Mouse (Mus musculus) fibroblast of lung, adult 2 months (primary cell): ENCODE results near the gene Pfdn6.
"Not testable (repeated sequence)": the region's sequence is repeated elsewhere in the genome, so short reads cannot be mapped to it uniquely, and the experiment has no call there.

Experiments used
- DNase-seq: peaks from one replicate; pipeline ENCODE4 v3.0.0-alpha.2; 2011; ENCODE audit warnings: low read depth

Pfdn6 gene

DNA sequence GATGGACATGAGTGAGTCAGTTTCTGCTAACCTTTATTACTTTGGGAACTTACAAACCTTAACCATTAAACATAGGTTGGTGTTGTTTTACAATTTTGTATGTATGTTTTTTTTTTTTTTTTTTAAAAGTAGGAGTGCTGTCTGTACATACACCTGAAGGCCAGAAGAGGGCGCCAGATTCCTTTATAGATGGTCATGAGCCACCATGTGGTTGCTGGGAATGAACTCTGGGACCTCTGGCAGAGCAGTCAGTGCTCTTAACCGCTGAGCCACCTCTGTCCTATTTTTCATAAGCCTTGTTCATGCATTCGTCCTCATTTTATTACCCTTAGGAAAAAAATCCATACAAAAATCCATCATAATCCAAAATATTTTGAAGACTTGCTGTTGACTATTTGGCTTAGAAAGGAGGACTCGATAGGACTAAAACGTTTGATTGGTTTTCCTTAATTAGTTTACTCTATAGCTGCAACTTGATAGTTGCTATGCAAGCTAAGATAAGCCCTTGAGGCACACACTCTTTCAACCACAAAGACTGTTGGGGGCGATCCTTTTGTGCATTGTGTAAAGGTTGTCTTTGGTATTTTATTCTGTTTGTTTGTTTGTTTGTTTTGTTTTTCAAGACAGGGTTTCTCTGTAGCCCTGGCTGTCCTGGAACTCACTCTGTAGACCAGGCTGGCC, 42.9 kb downstream of the Pfdn6 start:
- DNase-seq: no peak

DNA sequence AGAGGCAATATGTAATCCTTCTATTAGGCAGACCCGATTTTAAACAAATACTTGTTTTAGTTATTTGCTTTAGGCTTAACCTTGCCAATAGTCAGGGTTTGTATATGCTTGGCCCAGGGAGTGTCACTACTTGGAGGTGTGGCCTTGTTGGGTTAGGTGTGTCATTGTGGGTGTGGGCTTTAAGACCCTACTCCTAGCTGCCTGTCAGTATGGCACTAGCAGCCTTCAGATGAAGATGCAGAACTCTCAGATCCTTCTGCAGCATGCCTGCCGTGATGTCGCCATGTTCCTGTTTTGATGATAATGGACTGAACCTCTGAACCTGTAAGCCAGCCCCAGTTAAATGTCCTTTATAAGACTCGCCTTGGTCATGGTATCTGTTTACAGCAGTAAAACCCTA, 47.1 kb downstream of the Pfdn6 start:
- not testable (repeated sequence) for DNase-seq

DNA sequence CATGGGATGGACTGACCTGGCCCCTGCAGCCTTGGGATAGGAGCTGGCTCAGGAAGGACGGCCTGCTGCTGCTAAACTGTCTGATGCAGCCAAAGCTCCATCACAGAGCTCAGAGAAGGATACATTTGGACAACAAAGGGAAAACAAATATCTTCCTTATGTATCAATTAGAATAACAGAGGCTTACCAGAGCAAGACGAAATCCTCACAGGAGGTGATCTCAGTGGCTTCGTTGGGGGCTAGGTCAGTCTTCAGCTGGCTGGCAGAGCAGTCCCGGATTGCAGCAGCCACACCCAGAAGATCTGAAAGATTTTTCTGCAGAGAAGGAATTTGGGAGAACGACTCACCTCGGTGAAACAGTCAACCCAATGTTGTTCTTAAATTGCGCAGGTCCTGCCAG, 47.7 kb downstream of the Pfdn6 start:
- DNase-seq: no peak

DNA sequence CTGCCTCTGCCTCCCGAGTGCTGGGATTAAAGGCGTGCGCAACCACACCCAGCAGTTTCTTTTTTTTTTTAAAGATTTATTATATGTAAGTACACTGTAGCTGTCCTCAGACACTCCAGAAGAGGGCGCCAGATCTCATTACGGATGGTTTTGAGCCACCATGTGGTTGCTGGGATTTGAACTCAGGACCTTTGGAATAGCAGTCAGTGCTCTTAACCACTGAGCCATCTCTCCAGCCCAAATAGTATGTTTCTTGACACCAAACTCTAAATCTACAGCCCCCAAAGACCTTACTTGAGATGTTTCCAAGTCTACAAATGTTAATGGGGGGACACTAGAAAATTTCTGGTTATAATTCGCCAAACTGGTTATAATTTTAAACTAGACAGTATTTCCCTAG, 48.3 kb downstream of the Pfdn6 start:
- not testable (repeated sequence) for DNase-seq

DNA sequence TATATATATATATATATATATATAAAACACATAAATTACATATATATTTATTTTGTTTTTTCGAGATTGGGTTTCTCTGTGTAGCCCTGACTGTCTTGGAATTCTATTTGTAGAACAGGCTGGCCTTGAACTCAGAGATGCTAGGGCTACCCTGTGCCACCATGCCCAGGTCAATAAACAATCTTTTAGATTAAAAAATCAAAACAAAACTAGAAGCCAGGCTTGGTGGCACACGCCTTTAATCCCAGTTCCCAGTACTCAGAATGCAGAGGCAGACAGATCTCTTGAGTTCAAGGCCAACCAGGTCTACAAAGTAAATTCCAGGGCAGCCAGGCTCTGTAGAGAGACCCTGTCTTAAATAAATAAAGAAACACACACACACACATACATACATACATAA, 48.8 kb downstream of the Pfdn6 start:
- no peak for DNase-seq

DNA sequence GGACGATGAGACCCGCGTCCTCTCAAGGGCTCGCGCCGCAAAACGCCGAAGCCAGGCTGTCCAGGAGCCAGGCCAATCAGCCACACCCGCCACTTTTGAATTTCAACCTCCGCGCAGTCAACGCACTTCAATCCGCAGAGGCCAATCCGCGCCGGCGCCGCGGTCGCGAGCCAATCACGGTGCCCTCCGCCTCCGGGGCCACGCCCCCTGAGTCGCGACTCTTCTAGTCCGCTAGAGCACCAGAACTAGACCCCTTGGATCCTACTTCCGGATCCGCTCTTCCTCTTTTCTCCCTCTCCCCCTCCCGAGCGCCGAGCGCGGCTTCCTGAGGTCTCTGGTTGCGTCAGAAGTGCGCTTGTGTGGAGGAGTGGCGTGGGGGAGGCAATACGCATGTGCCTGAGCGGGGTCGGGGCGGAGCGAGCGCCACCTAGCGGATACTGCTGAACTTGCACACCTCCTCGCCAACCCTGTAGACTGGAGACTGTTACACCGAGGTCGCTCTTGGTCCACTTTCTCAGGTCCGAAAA, 49.5 kb downstream of the Pfdn6 start, which contains the start of gene Kifc1:
Gene Kifc1, minus strand, starts transcription at position 129 of the 527 bp plus-strand sequence.
- DNase-seq: peak; percentile 97

DNA sequence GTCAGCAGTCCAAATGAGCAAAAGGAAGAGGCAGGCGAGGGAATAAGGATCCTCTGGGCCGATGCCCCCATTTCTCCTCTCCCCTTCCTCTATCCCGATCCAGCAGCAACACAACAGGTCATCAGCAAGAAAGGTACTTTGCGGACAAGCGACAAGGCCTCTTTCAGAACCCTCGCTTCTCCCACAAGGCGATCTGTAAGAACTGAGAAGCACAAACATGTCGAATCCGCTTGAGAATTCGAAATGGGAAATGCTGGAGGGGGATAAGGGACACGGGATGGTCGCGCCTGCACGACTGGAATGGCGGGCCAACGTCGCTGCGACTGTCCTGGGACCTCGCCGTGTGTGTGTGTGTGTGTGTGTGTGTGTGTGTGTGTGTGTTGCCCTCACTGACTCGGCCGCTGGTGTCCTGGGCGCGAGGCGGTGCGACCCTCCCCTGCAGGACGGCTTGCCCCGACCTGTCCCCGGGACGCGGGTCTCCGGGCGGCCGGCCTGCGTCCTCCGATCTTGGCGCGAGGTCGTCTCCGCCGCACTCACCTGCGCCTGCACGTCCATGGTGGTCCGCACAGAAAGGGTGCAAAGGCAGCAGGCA, 50.1 kb downstream of the Pfdn6 start:
- not testable (repeated sequence) for DNase-seq
